Comparison of ENCODE assay signal across 7 mouse cellular contexts in the genomic region with DNA sequence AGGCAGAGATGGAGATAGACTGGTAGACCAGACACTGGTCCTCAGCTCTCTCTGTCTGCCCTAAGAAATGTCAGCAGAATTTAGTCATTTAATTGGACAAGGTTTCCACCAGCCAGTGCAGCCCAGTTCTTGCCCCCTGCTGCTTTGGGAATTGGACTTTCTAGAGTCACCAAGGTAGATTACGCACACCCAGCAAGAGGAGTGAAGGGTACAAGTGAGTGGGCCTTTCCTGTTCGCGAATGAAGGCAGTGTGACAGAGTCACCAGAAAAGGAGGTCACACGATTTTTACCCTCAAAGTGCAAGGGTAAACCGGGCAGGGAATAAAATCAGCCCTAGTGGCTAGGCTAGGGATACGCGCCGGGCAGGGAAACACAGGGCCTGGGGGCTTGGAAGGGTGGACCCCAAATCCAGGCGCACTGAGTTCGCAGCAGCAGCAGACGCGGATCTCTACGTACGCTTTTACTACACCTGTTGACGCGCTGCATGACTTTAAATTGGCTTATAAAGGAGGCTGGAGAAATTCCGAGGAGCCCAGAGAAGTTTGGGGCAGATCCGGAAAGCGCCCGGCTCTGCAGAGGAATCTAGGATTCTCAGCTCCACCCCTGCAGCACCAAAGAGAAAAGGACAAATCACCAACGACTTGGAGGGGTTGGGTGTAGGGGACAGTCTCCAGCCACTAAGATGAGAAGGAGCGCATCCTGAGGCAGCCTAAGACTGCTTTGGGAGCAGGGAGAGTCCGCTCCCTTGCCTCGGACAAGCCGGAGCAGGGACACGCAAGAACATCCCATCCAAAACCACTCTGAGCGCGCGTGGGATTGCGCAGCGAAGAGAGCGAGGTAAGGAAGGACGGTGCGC. TPM values are rescaled to one million over a fixed set of nuclear protein-coding genes. Genes with fewer than 3 reads are reported as not detected.
DNase-seq lines count a peak whose midpoint lies in the region; ATAC-seq and TF ChIP-seq lines count a peak whose summit lies in the region.

Avpr1a (plus strand) TSS at position 639 of the 856 bp plus-strand sequence.

- no peak for DNase-seq in testis, postnatal 10 days (ENCODE audit: low spot score)
- no peak for DNase-seq in right cerebral cortex, postnatal 4 days

- peaks cover 3% of the 10 kb centered on the region; the same call in 1 of the 2 replicates for H3K4me1 ChIP-seq in testis, adult 2 months (ENCODE audit: control insufficient read depth, insufficient read depth, low read length)
- no peaks in the 10 kb centered on the region; the same call in 1 of the 2 replicates for H3K4me1 ChIP-seq in embryonic fibroblast, embryonic 13.5 days (ENCODE audit: control insufficient read depth, insufficient read depth, low read length)
- H3K4me1 ChIP-seq in hindbrain, embryonic 13.5 days (replicated peaks): peaks cover 19% of the 10 kb centered on the region

- peak within 1 kb of the TSS; percentile 92 for H3K4me2 ChIP-seq in hindbrain, embryonic 13.5 days

- no peak for TF ChIP-seq CTCF in testis, adult 2 months (IDR thresholded peaks at IDR 0.05; ENCODE audit: control insufficient read depth, insufficient read depth, insufficient replicate concordance, low read depth, low read length)
- TF ChIP-seq CTCF in embryonic fibroblast, embryonic 13.5 days (IDR thresholded peaks at IDR 0.05; ENCODE audit: borderline replicate concordance, insufficient read depth, low read length): no peak

- H3K36me3 ChIP-seq in testis, adult 2 months (ENCODE audit: control insufficient read depth, insufficient read depth, low read length): no peaks in the 10 kb centered on the region
- no peaks in the 10 kb centered on the region for H3K36me3 ChIP-seq in hindbrain, embryonic 13.5 days

- H3K4me3 ChIP-seq in testis, adult 2 months (ENCODE audit: control insufficient read depth, low read depth, low read length): peak within 1 kb of the TSS; percentile 56
- H3K4me3 ChIP-seq in embryonic fibroblast, embryonic 13.5 days (ENCODE audit: insufficient read depth, low read length): peak within 1 kb of the TSS; percentile 45
- peak within 1 kb of the TSS; percentile 53 for H3K4me3 ChIP-seq in hindbrain, embryonic 13.5 days

- WGBS in hindbrain, embryonic 13.5 days: 3% methylated on average over 34 of the region's 34 CpGs

- H3K9me3 ChIP-seq in hindbrain, embryonic 13.5 days: no peaks in the 10 kb centered on the region

- H3K9ac ChIP-seq in hindbrain, embryonic 13.5 days: peak within 1 kb of the TSS; percentile 72

- no peaks in the 10 kb centered on the region for H3K27me3 ChIP-seq in testis, adult 2 months (ENCODE audit: control insufficient read depth, insufficient read depth, low read length)
- H3K27me3 ChIP-seq in hindbrain, embryonic 13.5 days: peaks cover 44% of the 10 kb centered on the region

- ATAC-seq in hindbrain, embryonic 13.5 days (ENCODE audit: low FRiP score): peak; percentile 53; the same call in 1 of the 2 replicates
- ATAC-seq in megakaryocyte-erythroid progenitor cell, adult 5-6 weeks (replicated peaks; ENCODE audit: low FRiP score, low TSS enrichment, poor library complexity, severe bottlenecking): 0 out of 2 replicates have a peak, but pooled peaks have one; percentile 27
- no peak for ATAC-seq in activated CD4-positive, CD25-positive, alpha-beta regulatory T cell, adult 4 months

- TF ChIP-seq POLR2A in testis, adult 2 months (IDR thresholded peaks at IDR 0.05; ENCODE audit: control insufficient read depth, low read depth, low read length): peak; percentile 41; the same call in 1 of the 2 replicates
- peak; percentile 58 for TF ChIP-seq POLR2A in embryonic fibroblast, embryonic 13.5 days (IDR thresholded peaks at IDR 0.05; ENCODE audit: low read depth, low read length)

- no peak within 1 kb of the TSS for H3K27ac ChIP-seq in testis, adult 2 months (ENCODE audit: control insufficient read depth, insufficient read depth, low read depth, low read length)
- no peak within 1 kb of the TSS for H3K27ac ChIP-seq in embryonic fibroblast, embryonic 13.5 days (ENCODE audit: insufficient read depth, low read length)
- no peak within 1 kb of the TSS for H3K27ac ChIP-seq in hindbrain, embryonic 13.5 days

RNA-seq across cellular contexts. Expression of gene Avpr1a, which starts in this region (rescaled TPM):
- 0.65 and 0.85 TPM in 2 replicates for polyA plus RNA-seq in testis, adult 2 months (2012; rRNA removed)
- 5.4 and 10.7 TPM in 2 replicates for polyA plus RNA-seq in embryonic fibroblast, embryonic 13.5 days (2011; ENCODE audit: insufficient read length, low read depth, missing spikeins)
- polyA plus RNA-seq in hindbrain, embryonic 13.5 days (2015; fragmentation: Nextera tagmentation; extraction: Ambion mirVana): 1.6 and 1.7 TPM in 2 replicates
- total RNA-seq in megakaryocyte-erythroid progenitor cell, adult 5-6 weeks (2014; fragmentation: Nextera tagmentation): not detected in 2 replicates
- not detected in 2 replicates for total RNA-seq in megakaryocyte-erythroid progenitor cell, adult 5-6 weeks (2017)
- not detected for polyA plus RNA-seq in activated CD4-positive, CD25-positive, alpha-beta regulatory T cell, adult 4 months (2017; shearing (Covaris generic))

Comparison
In these comparisons a context has a peak if more than half of its experiments do, and no peak if none do; other contexts are left out.
1. Peak in ATAC-seq in megakaryocyte-erythroid progenitor cell, adult 5-6 weeks; RNA of the gene not detected or under 1 TPM.